Mouse (Mus musculus) lung, postnatal 10 days (tissue): ENCODE measurements around the gene Slc3a1.

ENCODE experiments used
- DNase-seq: peaks from one replicate; pipeline ENCODE4 v3.0.0; 2021

Gene Slc3a1

GRCm38 (mm10) chr17:85028093-85028739 lies at the start of gene Slc3a1:
Slc3a1 (plus strand) TSS chr17:85028376.
- DNase-seq = no peak

- no peak for DNase-seq
These were observed 46.5 kb upstream of the Slc3a1 start for GRCm38 (mm10) chr17:84981721-84982120.

- no peak for DNase-seq
These were observed 45.4 kb upstream of the Slc3a1 start for GRCm38 (mm10) chr17:84982735-84983134.

GRCm38 (mm10) chr17:84986368-84986767 lies 41.8 kb upstream of the Slc3a1 start:
- DNase-seq = no peak

DNA sequence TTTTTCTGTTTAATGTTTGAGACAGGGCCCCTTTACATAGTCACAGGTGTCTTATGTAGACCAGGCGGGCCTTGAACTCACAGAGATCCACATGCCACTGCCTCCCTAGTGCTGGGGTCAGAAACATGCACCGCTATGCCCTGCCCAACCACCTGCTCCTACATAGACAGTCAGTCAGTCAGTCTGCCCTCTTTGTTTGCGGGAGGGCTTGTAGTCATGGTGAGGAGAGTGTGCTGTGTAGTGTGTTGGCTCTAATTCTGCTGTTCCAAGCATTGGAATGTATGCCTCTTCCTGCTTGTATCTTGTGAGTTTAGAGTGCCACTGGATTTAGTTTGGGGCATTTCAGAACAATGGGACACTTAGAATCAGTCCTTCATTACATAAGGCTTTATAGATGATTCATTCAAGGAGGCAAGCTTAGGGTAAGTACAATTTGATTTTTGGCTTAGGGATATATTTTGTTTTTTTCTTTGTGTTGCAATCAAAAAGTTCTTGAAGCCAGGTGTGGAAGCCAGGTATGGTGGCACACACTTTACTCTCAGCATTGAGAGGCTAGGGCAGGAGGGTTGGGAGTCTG lies 40.3 kb upstream of the Slc3a1 start:
- DNase-seq = no peak

DNA sequence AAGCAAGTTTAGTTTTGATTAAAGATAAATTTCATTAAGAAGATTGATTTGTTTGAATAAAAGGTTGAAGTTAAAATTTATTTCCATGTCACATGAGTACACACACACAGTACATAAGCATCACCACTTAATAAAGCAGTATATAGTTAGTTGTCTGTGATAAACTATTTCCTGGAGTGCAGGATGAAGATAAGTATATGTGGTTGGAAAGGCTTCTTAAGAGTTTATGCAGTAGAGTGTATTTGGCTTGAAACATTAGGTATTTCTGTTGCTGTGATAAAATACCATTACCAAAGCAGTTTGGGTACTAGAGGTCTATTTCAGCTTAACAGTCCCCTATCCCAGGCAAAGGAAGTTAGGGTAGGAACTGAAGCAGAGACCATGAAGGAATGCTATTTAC lies 39.7 kb upstream of the Slc3a1 start:
- no peak for DNase-seq

DNA sequence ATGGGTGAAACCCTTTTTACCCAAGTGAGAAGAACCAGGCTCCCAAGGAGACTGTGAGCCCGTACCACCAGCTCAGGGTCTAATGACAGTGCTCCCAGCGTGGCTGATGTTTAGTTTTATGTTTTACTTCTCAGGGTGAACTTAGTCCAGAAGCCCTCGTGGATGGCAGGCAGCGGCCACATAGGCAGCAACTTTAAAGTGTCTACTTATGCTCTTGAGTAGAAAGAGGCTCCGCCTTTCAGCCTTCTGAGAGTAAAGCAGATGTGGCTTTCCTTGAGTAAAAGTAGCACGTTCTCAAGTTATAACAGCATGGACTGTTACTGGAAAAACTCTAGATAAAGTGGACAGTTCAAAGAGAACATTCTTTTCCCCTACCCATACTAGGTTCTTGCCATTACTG lies 32.3 kb upstream of the Slc3a1 start:
- DNase-seq = no peak

- DNase-seq = no peak
These were observed 30.5 kb upstream of the Slc3a1 start for GRCm38 (mm10) chr17:84997639-84998038.

- no peak for DNase-seq
These were observed 28.5 kb upstream of the Slc3a1 start for GRCm38 (mm10) chr17:84999636-85000035.

GRCm38 (mm10) chr17:85013485-85013884 lies 14.7 kb upstream of the Slc3a1 start:
- DNase-seq = no peak

- no peak for DNase-seq
These were observed 13.5 kb upstream of the Slc3a1 start for GRCm38 (mm10) chr17:85014632-85015031.

DNA sequence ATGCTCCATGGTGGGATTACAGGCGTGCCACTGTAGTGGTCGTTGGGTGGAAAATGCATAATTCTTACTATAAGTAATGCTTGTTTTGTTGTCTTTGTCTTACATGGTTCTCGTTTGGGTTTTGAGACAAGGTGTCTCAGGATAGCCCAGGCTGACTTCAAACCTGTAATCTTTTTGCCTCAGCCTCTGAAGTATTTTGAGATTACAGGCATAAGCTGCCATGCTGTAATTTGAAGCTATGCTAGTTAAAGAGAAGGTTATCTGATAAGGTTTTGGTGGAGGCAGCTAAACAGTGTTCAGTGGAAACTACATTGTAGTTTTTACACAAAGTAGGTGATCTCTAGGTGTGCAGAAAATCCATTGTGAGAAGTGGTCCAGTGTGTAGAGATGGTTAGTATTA lies 9.8 kb upstream of the Slc3a1 start:
- DNase-seq = no peak

- DNase-seq = no peak
These were observed 9.4 kb upstream of the Slc3a1 start for GRCm38 (mm10) chr17:85018794-85019193.

- no peak for DNase-seq
These were observed 7.8 kb upstream of the Slc3a1 start for GRCm38 (mm10) chr17:85020343-85020742.

GRCm38 (mm10) chr17:85023247-85024167 lies 4.7 kb upstream of the Slc3a1 start:
- DNase-seq = peak; percentile 82

- no peak for DNase-seq
These were observed 3.9 kb upstream of the Slc3a1 start for GRCm38 (mm10) chr17:85024237-85024636.

- DNase-seq = peak; percentile 17
These were observed 3.0 kb upstream of the Slc3a1 start for GRCm38 (mm10) chr17:85025151-85025550.

GRCm38 (mm10) chr17:85026436-85026835 lies 1.7 kb upstream of the Slc3a1 start:
- DNase-seq = no peak

DNA sequence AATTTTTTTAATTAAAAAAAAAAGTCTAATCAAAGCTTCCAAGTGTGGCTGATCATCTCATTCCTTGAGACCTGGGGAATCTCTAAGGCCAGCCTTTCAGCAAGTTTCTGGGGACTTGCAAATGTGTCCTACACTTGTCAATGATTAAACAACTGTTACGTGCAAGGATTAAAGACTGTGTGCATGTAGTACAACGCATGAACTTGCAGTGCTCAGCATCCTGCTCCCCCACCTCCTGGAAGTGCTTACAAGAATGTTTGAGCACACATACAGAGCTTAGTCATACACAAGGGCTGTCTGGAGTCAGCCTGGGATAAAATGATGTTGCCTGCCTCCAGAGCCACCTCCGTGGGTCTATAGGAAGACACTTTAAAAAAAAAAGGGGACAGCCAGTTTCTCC lies 929 bp upstream of the Slc3a1 start:
- no peak for DNase-seq

DNA sequence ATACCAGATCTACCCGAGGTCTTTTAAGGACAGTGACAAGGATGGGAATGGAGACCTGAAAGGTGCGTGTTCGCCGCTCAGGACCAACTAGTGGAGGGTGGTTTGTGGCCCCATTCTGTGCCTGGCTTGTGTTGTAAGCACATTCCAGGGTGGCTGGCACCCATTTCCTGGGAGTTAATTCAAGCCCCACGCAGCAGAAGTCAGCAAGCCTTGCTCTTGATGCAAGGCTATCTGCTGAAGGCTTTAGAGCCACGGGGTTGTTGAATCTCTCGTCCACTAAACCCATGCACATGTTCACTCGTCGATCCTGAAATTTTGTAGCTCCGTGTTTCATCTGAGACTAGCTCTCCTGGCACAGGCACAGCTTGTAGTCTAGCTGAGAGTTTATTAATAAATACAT lies 621 bp downstream of the Slc3a1 start:
- DNase-seq = no peak

DNA sequence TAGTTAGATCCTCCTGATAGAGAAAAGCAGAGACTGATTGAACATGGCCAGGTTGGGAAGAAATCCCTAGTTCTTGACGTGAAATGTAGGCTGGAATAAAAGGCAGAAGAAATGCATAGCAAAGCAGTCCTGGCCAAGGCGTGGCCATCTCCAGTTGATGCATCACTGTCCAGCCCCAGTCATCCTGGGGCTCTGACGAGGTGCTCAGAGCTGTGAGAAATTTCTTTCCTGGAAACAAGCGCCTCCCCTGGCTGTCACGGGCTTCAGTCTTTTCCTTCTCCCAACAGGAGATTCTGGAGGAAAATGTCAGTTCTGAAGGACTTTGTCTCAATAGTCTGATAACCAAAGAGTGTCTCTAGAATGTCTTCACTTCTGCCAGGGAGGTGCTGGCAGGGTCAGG lies 2.5 kb downstream of the Slc3a1 start:
- no peak for DNase-seq

DNA sequence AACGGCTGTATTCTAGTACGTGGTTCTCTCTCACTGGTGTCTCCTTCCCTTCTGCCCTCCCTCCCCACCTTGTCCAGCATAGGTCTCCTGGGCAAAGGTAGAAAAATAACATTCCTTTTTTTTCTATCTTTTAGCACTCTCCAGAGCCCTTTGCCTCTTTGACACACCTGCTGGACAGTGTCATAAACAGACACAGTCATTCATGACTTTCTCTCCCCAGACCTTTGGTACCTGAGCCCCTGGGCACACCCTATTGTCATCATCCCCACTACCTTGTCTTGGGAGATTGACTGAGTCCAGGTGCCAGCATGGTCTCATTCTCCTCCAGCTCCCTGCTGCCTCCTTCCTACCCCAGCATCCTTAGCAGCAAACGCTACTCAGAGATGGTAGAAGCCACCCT lies 4.9 kb downstream of the Slc3a1 start:
- no peak for DNase-seq

GRCm38 (mm10) chr17:85034068-85034467 lies 5.9 kb downstream of the Slc3a1 start:
- DNase-seq = no peak

GRCm38 (mm10) chr17:85037855-85038254 lies 9.7 kb downstream of the Slc3a1 start:
- no peak for DNase-seq
